Mouse (Mus musculus): ENCODE results near the gene Trpv1.

DNA sequence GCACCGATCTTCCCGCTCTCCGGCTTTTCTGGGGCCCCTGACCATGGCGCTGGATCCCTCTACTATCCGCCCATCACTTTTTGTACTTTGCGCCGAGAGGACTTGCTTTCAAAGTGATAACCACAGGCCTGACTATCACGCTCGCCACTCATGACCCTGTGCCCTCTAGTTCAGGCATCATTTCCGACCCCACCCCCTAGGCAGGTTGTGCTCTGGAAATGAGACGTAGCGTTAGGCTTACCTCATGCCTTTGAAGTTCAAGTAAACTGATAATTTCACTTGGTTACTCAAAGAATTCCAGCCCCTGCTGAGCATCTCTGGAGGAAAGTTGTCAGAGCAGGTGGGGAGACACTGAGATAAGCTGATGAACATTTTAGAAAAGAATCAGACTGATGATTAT, 34.2 kb upstream of the Trpv1 start:
- no peak for TF ChIP-seq POLR2A (IDR thresholded peaks at IDR 0.05; ENCODE audit: control insufficient read depth, low read depth, low read length)
- no peak for TF ChIP-seq CTCF (IDR thresholded peaks at IDR 0.05; ENCODE audit: control insufficient read depth, insufficient read depth, insufficient replicate concordance, low read depth, low read length)
